7 mouse cellular contexts compared by ENCODE assay signal in the genomic region with DNA sequence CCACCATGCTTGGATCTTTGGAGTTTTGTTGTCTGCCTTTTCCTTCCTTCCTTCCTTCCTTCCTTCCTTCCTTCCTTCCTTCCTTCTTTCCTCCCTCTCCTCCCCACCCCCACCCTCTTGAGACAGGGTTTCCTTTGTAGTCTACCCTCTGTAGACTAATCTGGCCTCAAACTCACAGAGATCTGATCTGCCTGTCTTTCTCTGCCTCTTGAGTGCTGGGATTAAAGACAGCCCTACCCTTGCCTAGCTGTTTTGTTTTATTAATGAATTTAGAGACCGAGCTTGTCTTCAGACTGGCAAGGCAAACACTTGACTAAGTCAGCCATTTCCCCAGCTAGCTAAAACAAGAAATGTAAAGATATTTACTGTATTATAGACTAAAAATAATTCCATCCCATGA.
DNase-seq lines count a peak whose midpoint lies in the region; ATAC-seq and TF ChIP-seq lines count a peak whose summit lies in the region.
"Not testable (repeated sequence)": the region's sequence is repeated elsewhere in the genome, so short reads cannot be mapped to it uniquely, and the experiment has no call there.

No protein-coding gene starts in this region.

- H3K36me3 ChIP-seq in embryonic facial prominence, embryonic 14.5 days (ENCODE audit: control insufficient read depth, insufficient read depth, low read length); forebrain, embryonic 14.5 days (ENCODE audit: control insufficient read depth, insufficient read depth, low read length); hindbrain, embryonic 14.5 days (replicated peaks; ENCODE audit: control insufficient read depth, insufficient read depth); limb, embryonic 14.5 days (ENCODE audit: control insufficient read depth, insufficient read depth, low read length); midbrain, embryonic 11.5 days (ENCODE audit: control insufficient read depth, insufficient read depth, low read length); midbrain, embryonic 16.5 days (ENCODE audit: control insufficient read depth, insufficient read depth, low read length); stomach, embryonic 14.5 days (ENCODE audit: control insufficient read depth, insufficient read depth, low read length): not testable (repeated sequence)

- H3K27me3 ChIP-seq in embryonic facial prominence, embryonic 14.5 days (replicated peaks; ENCODE audit: control insufficient read depth, insufficient read depth, low read length); forebrain, embryonic 14.5 days (replicated peaks; ENCODE audit: control insufficient read depth, insufficient read depth, low read length); hindbrain, embryonic 14.5 days (ENCODE audit: control insufficient read depth, insufficient read depth, low read length); limb, embryonic 14.5 days (ENCODE audit: control insufficient read depth, insufficient read depth, low read length); midbrain, embryonic 11.5 days (ENCODE audit: control insufficient read depth, insufficient read depth, low read length); midbrain, embryonic 16.5 days (ENCODE audit: control insufficient read depth, insufficient read depth, low read depth, low read length); stomach, embryonic 14.5 days (ENCODE audit: control insufficient read depth, insufficient read depth, low read length): not testable (repeated sequence)

- peak overlapping the region; percentile 67 for H3K27ac ChIP-seq in embryonic facial prominence, embryonic 14.5 days (replicated peaks; ENCODE audit: low read depth, low read length)
- H3K27ac ChIP-seq in forebrain, embryonic 14.5 days (ENCODE audit: low read depth, low read length) = peak overlapping the region; percentile 80; the same call in 1 of the 2 replicates
- H3K27ac ChIP-seq in hindbrain, embryonic 14.5 days = peak overlapping the region; percentile 51; the same call in 1 of the 2 replicates
- H3K27ac ChIP-seq in limb, embryonic 14.5 days (replicated peaks; ENCODE audit: low read depth, low read length) = peak overlapping the region; percentile 74
- H3K27ac ChIP-seq in midbrain, embryonic 11.5 days (ENCODE audit: low read depth, low read length) = not testable (repeated sequence)
- H3K27ac ChIP-seq in midbrain, embryonic 16.5 days (ENCODE audit: low read length) = peak overlapping the region; percentile 61; the same call in 1 of the 2 replicates
- H3K27ac ChIP-seq in stomach, embryonic 14.5 days (ENCODE audit: low read length) = peak overlapping the region; percentile 55; the same call in 1 of the 2 replicates

- not testable (repeated sequence) for DNase-seq in embryonic facial prominence, embryonic 14.5 days (ENCODE audit: low spot score); hindbrain, embryonic 14.5 days (ENCODE audit: low spot score); limb, embryonic 14.5 days (ENCODE audit: low spot score); midbrain, embryonic 11.5 days (ENCODE audit: low spot score, missing footprints)
- DNase-seq in forebrain, embryonic 14.5 days (ENCODE audit: low spot score) = peak; percentile 38

- not testable (repeated sequence) for H3K4me1 ChIP-seq in embryonic facial prominence, embryonic 14.5 days (ENCODE audit: control insufficient read depth, insufficient read depth, low read length); forebrain, embryonic 14.5 days (ENCODE audit: control insufficient read depth, insufficient read depth, low read length); hindbrain, embryonic 14.5 days (replicated peaks; ENCODE audit: control insufficient read depth, insufficient read depth, low read length); limb, embryonic 14.5 days (ENCODE audit: control insufficient read depth, insufficient read depth, low read length); midbrain, embryonic 11.5 days (ENCODE audit: control insufficient read depth, insufficient read depth, low read length); midbrain, embryonic 16.5 days (ENCODE audit: control insufficient read depth, insufficient read depth, low read length); stomach, embryonic 14.5 days (ENCODE audit: control insufficient read depth, insufficient read depth, low read length)

- not testable (repeated sequence) for H3K9me3 ChIP-seq in embryonic facial prominence, embryonic 14.5 days (ENCODE audit: control insufficient read depth, low read length); forebrain, embryonic 14.5 days (replicated peaks; ENCODE audit: control insufficient read depth, low read length); hindbrain, embryonic 14.5 days (ENCODE audit: control insufficient read depth, low read length); limb, embryonic 14.5 days (ENCODE audit: control insufficient read depth, low read length); midbrain, embryonic 11.5 days (ENCODE audit: control insufficient read depth, low read length); midbrain, embryonic 16.5 days (replicated peaks; ENCODE audit: control insufficient read depth, low read length, poor library complexity, severe bottlenecking); stomach, embryonic 14.5 days (ENCODE audit: control insufficient read depth, low read depth, low read length)

- ATAC-seq in embryonic facial prominence, embryonic 14.5 days (ENCODE audit: low read depth); limb, embryonic 14.5 days (ENCODE audit: low FRiP score, low read depth); stomach, embryonic 14.5 days (ENCODE audit: insufficient number of reproducible peaks, insufficient read depth, low FRiP score, low read depth): not testable (repeated sequence)
- ATAC-seq in forebrain, embryonic 14.5 days = peak; percentile 57
- ATAC-seq in hindbrain, embryonic 14.5 days (ENCODE audit: low FRiP score) = peak; percentile 32; the same call in 1 of the 2 replicates
- peak; percentile 45; the same call in 1 of the 2 replicates for ATAC-seq in midbrain, embryonic 11.5 days (ENCODE audit: low FRiP score)
- ATAC-seq in midbrain, embryonic 16.5 days = peak; percentile 56

- WGBS in embryonic facial prominence, embryonic 14.5 days = 35% methylated on average over 1 of the region's 1 CpGs
- WGBS in forebrain, embryonic 14.5 days = 7% methylated on average over 1 of the region's 1 CpGs
- WGBS in hindbrain, embryonic 14.5 days = 52% methylated on average over 1 of the region's 1 CpGs
- WGBS in limb, embryonic 14.5 days = 48% methylated on average over 1 of the region's 1 CpGs
- WGBS in midbrain, embryonic 11.5 days = 34% methylated on average over 1 of the region's 1 CpGs
- 27% methylated on average over 1 of the region's 1 CpGs for WGBS in midbrain, embryonic 16.5 days
- WGBS in stomach, embryonic 14.5 days = 47% methylated on average over 1 of the region's 1 CpGs

- not testable (repeated sequence) for H3K9ac ChIP-seq in embryonic facial prominence, embryonic 14.5 days (ENCODE audit: low read depth, low read length); forebrain, embryonic 14.5 days (ENCODE audit: low read length); hindbrain, embryonic 14.5 days; limb, embryonic 14.5 days (ENCODE audit: low read depth, low read length, severe bottlenecking); midbrain, embryonic 11.5 days (ENCODE audit: low read length); midbrain, embryonic 16.5 days (ENCODE audit: low read depth, low read length); stomach, embryonic 14.5 days (replicated peaks; ENCODE audit: low read depth, low read length)

- TF ChIP-seq POLR2A in limb, embryonic 14.5 days (IDR thresholded peaks at IDR 0.05; ENCODE audit: borderline replicate concordance, extremely low read depth, insufficient read depth, insufficient read length) = not testable (repeated sequence)

- not testable (repeated sequence) for H3K4me2 ChIP-seq in embryonic facial prominence, embryonic 14.5 days (ENCODE audit: low read depth, low read length); forebrain, embryonic 14.5 days (ENCODE audit: low read length); hindbrain, embryonic 14.5 days (replicated peaks); limb, embryonic 14.5 days (replicated peaks; ENCODE audit: low read depth, low read length, severe bottlenecking); midbrain, embryonic 11.5 days; midbrain, embryonic 16.5 days (ENCODE audit: low read length); stomach, embryonic 14.5 days (replicated peaks; ENCODE audit: low read depth, low read length)

- not testable (repeated sequence) for H3K4me3 ChIP-seq in embryonic facial prominence, embryonic 14.5 days (ENCODE audit: low read depth, low read length); forebrain, embryonic 14.5 days (ENCODE audit: low read depth, low read length); hindbrain, embryonic 14.5 days (replicated peaks; ENCODE audit: low read length); limb, embryonic 14.5 days (replicated peaks; ENCODE audit: low read length); midbrain, embryonic 11.5 days (ENCODE audit: low read depth, low read length); midbrain, embryonic 16.5 days (ENCODE audit: low read depth, low read length); stomach, embryonic 14.5 days (ENCODE audit: low read depth, low read length)
